Mouse (Mus musculus) right cerebral cortex, postnatal 10 days (tissue): Measurements from ENCODE around the gene Doc2g.
"Not testable (repeated sequence)": the region's sequence is repeated elsewhere in the genome, so short reads cannot be mapped to it uniquely, and the experiment has no call there.

ENCODE experiments used
- DNase-seq, 2 experiments: peaks; one replicate each; pipeline ENCODE4 v3.0.0; 2021; ENCODE audit warnings: low spot score in 2 of 2

Gene Doc2g

DNA sequence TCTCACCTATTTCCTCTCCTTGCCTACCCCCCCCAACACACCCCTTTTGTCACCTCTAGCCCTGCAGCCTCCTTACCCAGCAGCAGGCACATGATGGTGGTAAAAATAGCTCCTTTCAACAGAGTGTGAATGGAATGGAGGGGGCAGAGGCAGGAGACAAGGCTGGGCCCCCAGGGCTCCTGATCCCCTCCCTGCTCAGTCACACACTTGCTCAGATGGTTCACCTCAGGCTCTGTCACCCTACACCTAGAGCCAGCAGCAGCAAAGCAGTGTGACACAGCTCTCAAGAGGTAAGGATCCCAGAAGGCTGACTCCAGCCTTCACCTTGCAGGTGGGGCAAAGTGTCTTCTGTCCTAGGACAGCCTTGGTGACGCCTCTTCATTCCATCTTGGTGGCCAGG is at the start of gene Doc2g:
TSS of gene Doc2g (plus strand) at position 202 of the 400 bp plus-strand sequence.
- DNase-seq: no peak

DNA sequence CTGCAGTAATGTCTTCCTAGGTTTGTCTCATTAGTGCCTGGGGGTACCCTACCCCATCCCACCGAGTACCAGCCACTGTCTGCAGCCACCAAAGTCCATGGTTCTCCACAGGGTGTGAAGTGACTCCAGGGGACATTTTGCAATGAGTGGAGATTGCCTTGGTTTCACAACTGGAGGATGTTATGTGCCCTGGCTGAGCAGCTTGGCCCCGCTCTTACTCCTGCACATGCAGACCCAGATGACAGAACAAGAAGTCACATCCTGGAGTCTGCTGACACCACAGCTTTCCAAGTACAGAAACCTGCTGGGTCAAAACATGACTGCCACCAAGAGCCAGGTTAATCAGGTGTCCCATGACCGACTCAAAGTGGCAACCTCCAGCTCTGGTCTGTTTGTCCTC is 48.1 kb upstream of the Doc2g start:
- DNase-seq: no peak

DNA sequence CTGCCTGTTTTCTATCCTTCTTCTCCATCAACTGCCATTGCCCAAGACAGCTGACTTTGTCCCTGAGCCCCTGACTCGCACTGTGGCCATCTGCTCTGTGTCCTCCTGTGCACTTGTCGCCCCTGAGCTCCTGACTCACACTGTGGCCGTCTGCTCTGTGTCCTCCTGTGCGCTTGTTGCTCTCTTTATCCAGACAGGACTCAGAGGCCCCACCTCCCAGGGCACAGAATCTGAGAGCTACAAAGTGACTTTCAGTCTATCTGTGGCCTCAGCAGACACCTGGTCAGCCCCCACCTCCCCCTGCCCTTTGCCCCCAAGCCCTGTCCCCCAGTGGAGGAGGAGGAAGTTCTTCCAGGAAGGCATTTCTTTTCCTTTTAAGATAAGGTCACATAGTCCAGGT is 47.3 kb upstream of the Doc2g start:
- no peak for DNase-seq

DNA sequence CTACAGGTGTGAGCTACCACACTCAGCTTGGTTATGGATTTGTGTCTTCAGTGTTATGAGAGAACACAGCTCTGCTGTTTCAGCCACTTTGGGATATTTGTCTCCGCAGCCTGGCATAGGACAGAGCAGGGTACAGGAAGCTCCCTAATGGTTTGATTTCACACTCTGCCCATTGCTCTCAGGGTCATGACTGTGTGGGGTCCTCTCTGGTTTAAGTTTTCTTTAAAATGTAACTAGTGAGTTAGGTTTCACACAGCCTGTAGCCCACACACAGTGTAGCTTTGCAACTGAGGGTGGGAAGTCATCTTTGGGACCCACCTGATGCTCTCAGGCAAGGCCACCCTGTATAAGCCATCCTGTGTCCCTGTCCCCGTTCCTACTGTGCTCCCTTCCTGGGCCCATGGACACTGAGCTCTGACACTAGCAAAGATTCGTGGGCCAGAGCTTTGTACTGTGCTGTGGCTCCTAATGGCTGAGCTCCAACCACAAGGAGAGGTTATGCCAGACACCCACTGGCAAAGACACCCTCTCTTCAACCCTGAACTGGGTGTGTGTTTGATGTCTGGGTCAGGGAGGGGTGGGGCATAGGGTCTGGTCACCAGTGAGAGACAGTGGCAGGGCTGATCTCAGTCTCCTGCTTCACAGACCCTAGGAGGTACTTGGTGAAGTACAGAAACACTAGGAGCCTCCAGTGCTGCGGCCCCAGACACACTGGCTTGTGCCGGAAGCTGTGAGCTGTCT is 45.6 kb upstream of the Doc2g start:
- DNase-seq: not testable (repeated sequence)

DNA sequence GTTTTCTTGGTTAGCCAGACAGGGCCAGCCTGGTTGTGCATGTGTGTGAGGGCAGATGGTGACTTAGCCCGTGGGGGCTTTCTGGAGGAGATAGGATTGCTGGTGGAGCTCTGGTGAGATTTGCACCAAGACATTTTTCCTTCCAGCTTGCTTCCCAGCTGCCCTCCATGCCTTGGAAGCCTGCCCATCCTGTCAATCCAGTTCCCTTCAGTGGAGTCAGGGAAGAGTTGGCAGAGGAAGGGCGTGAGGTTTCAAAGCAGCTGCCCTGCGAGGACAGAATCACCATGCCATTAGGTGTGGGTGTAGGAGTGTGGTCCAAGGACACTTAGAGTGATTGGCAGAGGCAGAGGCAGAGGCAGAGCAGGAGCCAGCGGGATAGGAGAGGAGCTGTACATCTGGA is 44.6 kb upstream of the Doc2g start, which contains the start of gene Aldh3b3:
TSS of gene Aldh3b3 (plus strand) at position 176 of the 400 bp plus-strand sequence.
- DNase-seq: no peak

DNA sequence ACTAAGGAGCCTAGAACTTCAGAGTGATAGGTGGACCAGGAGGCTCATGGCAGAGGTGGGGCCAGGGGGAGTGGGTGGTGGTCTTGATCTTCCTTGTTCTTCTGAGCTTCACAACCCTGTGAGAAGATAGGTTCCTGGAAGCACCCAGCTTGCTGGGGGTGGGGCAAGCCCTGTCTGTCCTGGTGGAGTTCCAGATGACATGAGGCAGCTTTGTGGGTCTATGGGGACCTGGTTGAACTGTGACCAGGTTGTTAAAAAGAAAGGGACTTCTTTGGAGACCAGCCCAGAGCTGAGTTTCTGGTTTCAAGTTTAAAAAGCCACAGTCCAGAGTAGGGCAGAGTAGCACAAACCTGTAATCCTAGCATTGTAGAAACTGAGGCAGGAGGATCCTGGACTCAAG is 44.1 kb upstream of the Doc2g start:
- DNase-seq: no peak

DNA sequence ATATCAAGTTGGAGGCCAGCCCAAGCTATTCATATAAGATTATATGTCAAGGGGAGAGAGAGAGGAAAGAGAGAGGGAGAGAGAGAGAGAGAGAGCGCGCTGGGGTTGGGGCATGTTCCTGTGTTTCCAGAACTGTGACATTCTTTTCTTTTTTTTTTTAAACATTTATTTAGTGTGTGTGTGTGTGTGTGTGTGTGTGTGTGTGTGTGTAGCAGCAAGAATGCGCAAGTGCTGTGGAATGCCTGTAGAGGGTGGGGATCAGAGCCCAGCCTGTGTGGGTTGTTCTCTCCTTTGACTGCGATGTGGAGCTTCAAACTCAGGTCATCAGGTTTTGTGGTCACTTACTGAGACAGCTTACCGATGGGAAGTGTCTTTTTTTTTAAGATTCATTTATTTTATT is 42.9 kb upstream of the Doc2g start:
- DNase-seq: no peak

DNA sequence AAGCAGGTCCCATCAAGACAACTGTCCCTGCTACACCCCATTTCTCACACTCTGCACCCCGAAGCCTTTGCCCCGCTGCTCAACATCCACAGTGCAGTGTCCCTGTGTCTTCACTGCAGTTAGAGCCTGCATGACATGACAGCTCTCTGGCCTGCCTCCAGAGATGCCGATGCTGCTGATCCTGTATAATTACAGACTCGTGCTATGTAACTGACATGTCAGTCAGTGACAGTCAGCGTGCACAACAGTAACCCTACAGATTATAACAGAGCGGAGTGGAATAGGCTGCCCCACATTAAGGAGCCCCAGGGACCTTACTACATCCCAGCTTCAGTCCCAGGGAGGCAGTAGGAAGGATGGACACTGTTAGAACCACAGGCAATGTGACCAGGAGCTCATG is 41.3 kb upstream of the Doc2g start:
- not testable (repeated sequence) for DNase-seq

DNA sequence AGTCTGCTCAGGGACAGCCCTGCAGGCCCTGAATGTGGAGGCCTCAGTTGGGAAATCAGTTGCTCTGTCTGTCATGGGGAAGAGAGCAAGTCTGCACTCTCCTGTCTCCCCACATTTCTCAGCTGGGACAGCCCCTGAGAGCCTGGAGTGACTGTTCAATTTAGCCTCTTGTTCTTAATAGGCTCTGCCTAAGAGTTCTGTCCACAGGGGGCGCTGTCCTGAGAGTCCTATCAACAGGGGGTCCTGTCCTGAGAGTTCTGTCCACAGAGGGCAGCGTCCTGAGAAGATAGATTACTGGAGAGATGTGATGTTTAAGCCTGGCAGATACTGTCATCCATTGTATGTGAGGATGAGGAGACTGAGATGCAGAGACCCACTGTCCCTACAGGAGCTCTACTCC is 40.6 kb upstream of the Doc2g start:
- DNase-seq: no peak

DNA sequence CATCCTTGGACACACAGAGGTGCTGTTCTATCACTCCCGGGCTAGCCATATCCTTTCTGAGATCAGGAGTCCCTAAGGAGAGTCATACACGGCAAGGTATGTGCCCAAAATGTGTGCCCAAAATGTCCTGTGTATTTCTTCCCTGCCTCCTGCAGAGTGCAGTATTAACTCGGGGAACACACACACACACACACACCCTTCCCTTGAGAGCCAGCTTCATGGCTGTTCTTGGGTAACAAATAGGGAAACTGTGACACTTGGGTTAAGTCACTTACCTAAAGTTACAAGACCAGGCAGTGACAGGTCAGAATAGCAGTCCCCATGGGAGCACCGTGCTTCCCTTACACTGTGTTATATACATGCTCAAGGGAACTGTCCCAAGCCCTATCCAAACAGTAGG is 39.1 kb upstream of the Doc2g start:
- DNase-seq: no peak

DNA sequence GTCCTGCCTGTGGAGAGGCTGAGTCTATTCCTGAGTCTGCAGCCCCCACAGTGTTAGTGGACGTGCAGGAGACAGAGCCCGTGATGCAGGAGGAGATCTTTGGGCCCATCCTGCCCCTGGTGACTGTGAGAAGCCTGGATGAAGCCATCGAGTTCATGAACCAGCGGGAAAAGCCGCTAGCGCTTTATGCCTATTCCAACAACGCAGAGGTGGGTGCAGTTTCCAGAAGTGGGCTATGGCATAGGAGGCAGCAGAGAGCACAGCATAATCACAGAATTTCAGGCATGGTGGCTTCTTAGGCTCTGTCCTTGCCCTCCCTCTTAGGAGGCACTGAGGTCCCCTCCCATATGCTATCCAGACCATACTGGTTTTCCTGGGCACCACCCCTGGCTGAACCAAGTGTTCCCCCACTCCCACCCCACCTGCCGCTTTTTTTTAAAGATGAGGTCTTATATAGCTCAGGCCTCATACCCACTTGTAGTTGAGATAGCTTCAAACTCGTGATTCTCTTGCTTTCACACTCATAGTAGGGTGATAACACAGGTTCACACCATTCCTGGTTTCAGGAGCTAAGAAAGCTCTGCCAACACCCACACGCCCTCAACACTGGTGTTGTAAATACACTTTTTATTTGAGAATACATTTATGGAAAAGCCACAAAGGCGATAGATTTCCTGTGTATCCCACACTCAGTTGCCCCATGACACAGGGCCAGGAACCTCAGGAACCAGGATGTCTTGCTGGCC is 36.6 kb upstream of the Doc2g start:
- no peak for DNase-seq

DNA sequence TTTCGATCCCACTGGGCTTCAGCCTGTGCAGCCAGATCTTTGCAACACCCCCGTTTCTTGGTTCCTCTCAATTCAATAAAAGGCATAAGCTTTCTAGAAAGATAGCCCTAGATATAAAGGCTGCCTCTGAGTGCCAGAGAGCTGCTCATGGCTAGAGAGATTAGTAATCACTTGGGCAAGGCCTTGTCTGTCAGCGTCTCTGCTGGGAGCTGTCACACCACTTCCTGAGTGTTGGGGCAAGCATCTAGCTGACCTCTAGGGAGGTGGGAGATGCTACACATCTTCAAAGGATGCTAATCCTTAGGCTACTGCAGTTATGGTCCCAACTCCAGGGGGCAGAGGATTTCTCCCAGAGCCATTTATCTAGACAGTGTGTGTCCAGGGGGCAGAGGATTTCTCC is 35.9 kb upstream of the Doc2g start:
- no peak for DNase-seq

DNA sequence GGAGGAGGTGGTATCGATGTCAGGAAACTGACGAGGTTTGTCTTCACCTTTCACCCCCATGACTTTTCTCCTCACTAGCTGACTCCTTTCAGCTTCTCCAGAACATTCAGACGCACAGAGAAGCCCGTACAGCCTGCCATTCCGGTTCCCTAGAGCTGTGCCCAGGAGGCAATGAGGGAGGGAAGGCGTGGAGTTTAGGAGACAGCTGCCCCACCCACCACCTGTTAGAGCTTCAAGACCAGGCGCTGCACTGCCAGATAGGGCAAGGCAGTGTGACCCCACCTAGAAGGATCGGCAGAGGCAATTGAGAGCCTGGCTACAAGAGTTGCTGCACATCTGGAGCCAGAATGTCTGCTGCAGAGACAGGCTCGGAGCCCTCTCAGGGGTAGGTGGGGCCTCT is 30.9 kb upstream of the Doc2g start, which contains the start of gene Aldh3b2:
TSS of gene Aldh3b2 (plus strand) at position 100 of the 400 bp plus-strand sequence.
- no peak for DNase-seq

DNA sequence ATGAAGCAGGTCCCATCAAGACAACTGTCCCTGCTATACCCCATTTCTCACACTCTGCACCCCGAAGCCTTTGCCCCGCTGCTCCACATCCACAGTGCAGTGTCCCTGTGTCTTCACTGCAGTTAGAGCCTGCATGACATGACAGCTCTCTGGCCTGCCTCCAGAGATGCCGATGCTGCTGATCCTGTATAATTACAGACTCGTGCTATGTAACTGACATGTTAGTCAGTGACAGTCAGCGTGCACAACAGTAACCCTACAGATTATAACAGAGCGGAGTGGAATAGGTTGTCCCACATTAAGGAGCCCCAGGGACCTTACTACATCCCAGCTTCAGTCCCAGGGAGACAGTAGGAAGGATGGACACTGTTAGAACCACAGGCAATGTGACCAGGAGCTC is 28.5 kb upstream of the Doc2g start:
- DNase-seq: not testable (repeated sequence)

DNA sequence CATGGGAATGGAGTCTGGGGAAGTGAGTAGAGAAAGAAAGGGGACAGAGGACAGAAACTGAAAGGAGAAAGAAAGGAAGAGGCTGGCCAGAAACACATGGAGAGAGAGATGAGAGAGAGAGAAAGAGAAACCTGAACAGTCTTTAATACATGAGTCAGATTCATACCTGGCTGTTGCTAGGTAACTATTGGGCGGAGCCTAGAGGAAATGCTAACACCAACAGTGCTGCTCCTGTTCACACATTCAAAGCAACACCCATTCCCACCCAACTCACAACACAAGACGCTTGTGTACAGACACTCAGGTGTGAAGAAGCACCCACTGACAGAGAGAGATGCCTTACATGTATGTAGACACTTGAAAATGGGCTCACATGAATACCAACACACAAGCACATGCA is 27.2 kb upstream of the Doc2g start:
- no peak for DNase-seq

DNA sequence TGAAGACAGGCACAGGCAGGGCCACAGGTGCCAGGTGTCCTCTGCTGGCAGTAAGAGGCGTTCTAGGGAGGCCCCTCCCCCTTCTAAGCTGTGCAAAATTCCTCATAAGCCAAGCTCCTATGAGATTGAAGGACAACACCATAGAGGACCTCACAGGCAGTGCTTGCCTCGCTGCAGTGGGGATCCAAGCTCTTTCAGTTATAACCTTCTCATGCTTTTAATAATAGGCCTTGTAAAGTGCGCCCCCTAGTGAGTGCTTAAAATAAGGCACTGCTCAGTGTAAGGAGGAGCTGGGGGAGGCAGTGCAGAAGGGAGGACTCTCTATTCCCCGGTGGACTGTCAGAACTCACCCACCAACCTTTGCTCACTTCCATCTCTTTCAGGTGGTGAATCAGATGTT is 22.8 kb upstream of the Doc2g start:
- DNase-seq: peak; percentile 79 to 83

DNA sequence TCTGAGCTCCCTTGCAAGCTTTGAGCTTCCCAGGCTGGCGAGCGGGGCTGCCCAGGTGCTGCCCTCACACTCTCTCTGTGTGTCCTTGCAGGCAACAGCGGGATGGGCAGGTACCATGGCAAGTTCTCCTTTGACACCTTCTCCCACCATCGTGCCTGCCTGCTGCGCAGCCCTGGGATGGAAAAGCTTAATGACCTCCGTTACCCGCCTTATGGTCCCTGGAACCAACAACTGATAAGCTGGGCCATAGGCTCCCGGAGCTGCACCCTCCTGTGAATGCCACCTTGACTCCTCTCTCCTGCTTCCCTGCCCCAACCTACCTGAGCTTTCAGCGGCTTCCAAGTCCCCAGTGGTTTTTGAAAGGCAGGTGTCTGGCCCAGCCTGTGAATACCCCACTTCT is 22.2 kb upstream of the Doc2g start:
- DNase-seq: no peak

DNA sequence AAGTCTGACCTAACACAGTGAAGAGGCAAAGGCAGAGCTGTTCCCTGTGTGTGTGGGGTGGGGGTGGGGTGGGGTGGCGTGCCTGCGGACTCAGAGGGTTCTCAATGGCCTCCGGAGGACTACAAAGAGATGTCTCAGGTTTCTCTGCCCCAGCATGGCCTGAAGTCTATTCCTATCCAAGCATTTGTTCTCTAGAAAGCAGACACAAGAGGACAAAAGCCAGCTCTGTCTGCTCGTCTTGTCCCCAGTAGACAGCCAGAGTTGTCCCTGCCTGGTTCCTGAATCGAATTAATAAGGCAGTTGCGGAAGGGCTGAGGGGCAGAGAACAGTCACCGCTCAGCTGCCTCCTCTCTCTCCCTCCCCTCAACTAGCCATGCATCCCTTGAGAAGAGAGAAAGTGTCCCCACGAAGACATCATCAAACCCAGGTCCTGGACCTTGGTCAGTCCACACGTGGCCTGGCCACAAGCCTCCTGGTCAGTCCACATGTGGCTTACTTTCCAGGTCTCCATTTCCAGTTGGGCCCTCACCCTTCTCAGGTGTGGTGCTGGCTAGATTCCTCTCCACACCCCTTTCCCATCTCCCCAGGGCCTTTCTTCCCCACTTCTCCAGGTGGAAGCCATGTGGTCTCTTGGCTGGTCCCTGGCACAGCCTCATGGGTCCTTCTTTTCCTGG is 19.4 kb upstream of the Doc2g start:
- DNase-seq: no peak

DNA sequence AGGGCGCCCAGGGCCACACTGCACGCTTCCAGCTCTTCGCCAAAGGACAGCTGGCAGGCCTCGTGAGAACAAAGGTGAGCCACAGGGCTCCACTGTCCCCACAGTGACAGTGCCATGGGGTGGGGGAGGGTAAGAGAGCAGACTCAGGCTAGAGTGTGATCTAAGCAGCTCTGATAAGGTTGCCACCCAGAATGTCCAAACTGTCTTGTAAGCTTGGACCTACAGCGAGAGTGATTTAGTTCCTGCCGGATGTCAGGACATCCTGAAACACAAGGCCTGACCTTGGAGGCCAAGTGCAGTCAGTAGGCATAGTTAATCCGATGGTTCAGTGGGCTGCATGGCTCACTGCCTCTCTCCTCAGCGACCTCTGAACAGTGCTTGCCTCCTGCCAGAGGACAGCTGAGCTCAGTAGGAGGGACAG is 17.8 kb upstream of the Doc2g start:
- DNase-seq: no peak

DNA sequence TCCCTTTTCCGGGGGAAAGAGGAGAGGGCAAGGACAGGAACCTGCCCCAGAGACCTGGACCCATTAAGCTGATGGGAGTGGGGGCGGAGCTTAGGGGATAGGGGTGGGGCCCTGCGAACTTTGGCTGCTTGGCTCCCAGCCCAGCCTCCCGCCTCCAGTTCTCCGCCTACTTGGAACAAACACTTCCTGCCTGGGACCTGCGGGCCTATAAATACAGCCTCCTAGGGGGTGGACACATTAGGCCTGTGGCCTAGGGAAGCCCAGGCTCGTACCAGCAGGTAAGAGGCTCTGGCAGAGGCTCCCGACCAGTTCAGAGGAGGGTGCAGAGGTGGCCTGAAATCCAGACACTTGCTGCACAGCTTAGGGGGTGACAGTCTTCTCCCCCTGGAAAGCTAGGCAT is 16.8 kb upstream of the Doc2g start, which contains the start of gene Acy3:
TSS of gene Acy3 (plus strand) at position 237 of the 400 bp plus-strand sequence.
- DNase-seq: peak in 1 of 2 experiments; percentile 55

DNA sequence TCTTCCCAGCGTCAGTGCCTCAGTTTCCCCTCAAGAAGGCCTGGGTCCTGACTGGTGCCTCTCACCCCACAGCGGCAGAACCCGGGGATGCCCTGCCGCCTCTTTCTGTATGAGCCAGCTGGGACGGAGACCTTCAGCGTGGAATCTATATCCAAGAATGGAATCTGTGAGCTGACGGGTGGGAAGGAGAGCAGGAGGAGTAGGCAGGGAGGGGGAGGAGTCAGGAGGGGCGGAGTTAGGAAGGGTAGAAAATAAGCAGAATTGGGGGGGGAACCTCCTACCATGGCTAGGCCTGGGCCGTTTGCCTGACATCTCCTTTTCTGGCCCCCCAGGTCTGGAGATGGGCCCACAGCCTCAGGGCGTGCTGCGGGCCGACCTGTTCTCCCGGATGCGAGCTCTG is 15.0 kb upstream of the Doc2g start:
- DNase-seq: no peak

DNA sequence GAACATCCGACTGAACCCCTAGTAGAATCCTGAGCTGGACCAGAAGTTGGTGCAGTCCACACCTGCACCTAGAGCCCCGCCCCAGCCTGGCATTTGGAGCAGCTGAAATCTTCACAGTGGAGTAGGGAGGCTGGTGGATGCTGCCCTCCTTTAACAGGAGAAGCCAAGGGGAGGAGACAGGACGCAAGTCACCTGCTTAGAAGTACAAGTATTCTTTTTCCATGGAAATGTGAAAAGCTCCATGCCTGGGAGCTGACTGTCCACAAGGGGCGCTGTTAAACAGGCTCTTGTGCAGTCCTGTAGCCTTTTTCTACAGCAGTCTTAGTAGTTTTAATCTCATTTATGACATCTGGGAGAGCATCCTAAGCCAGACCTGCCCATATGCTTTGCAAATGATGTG is 14.4 kb upstream of the Doc2g start:
- no peak for DNase-seq

DNA sequence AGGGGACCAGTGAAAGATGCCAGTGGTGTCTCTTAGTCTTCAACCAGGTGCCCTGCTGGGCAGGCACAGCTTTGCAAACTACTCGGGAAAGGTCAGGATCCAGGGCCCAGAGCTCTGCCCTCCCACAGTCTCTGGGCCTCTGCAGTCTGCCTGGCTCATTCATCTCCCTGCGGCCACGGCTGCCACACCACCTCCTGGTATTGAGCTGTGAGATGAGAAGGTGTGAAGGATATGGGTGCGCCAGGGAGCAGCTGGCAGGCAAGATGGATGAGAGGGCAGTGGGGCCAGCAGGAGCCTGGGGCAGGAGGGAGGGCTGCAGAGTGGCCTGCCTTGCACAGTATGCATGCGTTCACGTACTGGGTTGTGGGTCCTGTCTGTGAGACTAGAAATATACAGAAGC is 12.3 kb upstream of the Doc2g start:
- DNase-seq: no peak
